Mouse (Mus musculus): ENCODE measurements around the gene Ythdf1. TPM values are rescaled to one million over a fixed set of nuclear protein-coding genes. Genes with fewer than 3 reads are reported as not detected.

The Ythdf1 gene
- polyA plus RNA-seq, 3 experiments from 2014 or later = 8.7 to 13.0 (median 10.2) TPM

DNA sequence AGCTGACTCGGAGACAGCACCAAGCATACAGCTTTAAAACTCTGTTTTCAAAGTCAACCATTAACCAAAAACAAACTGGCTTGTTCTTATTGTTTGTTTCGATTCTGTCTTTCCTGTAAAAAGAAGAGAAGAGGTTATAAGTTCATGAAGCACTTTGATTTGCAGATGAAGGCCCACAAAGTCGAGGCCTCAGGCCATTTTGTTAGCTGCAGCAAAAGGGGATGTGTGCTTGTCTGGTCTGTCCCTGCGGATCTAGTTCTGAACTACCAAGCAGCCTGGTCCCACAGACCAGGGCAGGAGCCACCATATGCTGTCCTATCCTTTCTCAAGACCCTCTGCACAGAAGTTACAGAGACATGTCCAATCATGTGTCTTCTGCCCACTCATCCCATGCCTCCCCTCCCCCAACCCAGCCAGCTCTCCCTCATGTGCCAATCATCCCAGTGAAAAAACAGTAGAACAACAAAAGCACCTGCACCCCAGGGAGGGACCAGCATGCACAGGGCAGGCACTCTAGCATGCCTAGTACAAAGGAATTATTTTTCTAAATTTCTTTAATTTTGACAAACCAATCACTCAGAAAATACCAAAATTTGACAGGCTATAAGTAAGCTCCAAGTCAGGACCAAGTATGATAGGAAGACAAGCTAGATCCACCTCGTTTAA lies 15.1 kb downstream of the Ythdf1 start:
- ATAC-seq = no peak

DNA sequence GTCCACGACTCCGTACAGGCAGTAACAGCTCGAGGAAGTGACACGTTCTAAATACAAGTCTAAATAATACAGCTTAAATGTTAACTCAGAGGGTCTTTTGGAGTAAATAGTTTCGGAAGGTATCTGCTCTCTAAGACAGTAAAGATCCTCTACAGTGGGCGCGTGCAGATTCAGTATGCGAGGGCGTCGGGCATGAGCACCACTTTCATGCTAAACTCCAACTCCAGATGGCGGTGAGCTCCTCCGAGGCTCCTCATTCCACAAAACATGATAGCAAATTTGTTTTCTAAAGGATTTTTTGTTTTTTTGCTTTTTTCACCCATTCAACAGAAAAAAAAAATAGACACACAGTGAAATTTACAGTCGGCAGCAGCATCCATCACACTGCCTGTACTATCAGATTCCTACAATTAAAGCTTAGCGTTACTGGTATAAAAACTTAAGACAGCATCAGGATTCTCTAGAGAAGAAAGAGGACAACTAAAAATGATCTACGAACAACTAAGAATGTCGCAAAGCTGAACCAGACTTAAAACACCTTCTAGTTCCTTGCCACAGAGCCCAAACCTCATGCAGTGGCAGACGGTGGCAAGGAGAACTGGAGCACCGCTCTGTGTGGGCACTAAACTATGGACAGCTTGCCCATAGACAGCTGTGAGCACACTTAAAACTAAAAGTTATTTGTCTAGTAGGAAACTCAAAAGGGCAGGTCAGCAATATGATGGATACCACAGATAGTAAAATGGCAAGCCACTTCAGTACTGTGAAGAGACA lies 16.1 kb downstream of the Ythdf1 start:
- ATAC-seq = no peak

DNA sequence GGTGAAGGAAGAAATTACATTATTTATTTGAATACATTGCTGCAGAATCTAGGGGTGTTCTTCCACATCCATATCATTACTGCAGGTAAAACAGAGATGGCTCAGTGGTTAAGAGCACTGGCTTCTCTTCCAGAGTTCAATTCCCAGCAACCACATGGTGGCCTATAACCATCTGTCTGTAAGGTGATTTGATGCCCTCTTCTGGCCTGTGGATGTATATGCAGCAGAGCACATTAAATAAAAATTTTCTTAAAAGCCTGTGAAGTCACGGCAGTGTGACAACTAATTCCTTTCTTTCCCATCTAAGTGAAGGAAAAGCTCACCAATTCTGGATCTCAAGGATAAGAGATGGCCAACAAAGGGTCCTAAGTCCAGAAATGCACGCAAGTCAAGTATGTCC lies 18.7 kb downstream of the Ythdf1 start:
- no peak for ATAC-seq

DNA sequence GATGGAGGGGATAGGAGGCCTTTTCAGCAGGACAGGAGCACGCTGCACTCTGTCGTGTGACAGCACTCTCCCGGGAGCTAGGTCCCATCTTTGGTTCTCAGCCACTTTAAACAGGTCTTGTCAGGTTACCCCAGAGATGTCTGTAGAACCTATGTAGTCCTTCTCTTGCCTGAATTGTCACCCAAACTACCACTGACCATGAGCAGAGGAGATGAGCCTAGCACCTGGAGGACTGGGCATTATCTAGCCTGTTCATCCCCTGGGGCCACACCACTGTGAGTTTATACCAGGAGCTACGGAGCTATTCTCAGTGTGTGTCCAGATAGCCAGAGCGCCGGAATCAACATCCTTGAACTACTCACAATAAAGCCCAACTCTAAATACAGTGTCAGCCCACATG lies 22.9 kb downstream of the Ythdf1 start:
- no peak for ATAC-seq

DNA sequence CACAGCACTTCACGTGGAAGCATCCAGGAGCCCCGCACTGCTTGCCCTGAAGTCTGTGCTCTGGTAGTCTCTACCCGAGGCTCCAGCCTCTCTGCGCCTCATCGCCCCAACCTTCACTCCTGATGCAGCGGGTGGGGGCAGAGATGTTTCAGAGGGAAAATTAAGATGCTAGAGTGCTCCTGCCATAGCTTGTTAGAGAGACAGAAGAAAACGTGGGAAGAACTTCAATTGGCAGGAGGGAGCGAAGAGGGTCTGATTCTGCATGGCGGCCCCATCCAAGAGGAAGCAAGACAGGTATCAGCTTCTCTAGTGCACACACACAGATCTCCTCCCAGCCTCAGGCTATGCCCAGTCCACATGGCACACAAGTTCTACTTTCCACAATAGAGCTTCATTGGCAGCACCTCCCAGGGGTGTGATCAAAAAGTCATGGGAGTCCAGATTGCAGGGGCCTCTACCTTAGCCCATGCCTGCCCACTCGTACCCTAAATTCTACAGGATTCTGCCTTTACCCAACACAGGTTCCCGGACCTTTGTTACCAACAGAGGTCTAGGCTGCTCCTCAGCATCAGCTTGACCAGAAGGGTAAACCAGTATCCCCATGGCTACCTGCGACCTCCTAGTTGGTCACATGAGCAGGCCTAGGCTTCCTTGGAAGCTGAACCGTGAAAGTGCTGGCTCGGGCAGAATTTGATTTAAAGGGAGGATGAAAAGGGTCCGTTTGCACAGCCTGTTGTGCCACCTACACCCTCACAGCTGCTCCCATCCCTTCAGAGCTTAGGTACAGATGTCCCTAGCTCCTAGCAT lies 23.7 kb downstream of the Ythdf1 start:
- no peak for ATAC-seq

DNA sequence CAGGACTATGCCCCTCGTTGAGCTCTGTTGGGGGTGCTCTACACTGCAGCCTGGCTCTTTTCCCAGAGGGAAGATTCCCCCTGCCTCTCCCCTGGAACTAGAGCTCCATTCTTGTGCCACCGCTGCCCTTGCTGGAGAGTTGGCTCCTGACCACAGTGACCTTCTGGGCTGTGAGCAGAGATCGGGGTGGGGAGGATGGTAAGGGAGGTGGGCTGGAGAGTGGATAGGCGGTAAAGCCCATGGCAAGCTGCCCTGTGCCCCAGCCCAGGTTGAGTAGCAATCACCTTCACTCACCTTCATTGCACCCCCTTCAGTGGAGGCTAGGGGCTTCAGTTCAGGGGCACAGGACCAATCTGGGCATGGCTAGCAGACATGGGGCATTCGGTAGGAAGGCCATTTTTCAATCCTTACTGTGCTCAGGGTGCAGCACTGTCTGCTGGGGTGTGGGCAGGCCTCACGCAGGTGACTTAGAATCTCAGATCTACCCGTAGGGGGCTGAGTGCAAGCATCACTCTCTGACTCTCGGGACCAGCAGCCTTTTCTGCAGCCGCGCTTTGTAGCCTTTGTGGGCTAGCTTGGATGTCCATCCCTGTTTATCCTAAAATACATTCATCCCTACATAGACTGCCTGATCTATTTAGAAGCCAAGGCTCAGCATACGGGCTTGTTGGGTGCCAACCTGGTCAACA lies 24.8 kb downstream of the Ythdf1 start:
- ATAC-seq = no peak

DNA sequence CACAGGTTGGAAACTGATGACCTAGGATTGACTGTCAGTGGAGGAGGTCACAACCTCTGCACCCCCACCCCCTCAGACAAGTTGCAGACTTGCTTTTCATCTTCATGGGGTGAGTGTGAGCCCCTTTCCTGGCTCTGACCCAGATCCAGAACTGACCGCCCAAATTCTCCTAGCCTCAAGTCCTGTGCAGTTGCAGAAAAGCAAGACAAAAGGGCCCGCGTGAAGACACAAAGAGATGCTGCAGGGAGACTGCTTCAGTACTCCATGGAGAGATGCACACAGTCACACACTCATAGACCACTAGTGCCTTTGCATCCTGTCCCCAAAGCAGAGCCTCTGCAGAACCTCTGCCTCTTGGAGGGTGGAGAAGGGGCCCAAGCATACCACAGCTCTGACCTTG lies 25.4 kb downstream of the Ythdf1 start:
- ATAC-seq = no peak

DNA sequence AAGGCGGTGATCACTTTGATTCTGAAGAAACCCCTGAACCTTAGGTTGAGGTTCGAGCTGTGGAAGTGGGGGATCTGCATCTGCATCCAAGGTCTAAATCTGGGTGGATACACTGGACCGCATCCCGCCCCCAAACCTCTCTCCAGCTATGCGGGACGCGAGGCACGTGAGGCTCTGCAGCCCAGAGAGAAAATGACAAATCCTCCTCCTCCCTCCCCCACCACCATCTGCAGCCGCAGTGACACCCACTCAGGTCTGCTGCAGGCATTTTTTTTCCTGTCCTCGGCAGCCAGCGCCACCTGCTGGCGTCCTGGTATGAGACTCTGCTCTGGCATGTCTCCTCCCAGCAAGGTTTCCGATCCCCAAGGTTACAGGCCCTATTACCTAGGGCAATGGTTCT lies 26.0 kb downstream of the Ythdf1 start:
- ATAC-seq = peak; percentile 28

DNA sequence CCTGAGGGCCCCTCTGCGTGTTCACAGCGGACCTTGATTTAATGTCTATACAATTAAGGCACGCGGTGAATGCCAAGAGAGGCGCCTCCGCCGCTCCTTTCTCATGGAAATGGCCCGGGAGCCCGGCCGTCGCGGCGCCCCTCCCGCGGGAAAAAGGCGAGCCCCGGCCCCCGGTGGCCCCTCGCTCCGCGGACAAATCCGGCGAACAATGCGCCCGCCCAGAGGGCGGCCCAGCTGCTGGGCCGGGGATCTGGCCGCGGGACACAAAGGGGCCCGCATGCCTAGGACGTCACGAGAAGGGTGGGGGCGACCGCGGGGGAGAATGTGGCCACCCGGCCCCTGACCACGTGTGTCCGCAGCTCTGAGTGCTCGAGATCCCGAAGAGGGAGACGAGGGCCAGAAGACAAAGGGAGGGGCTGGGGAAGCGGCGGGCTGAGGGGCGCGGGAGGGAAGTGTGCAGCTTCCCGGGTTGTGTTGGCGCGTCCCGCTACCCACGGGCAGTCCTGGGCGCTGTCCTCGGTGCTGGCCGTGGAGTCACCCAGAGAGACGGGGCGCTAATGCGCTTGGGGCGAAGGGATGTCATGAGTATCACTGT lies 26.6 kb downstream of the Ythdf1 start:
- no peak for ATAC-seq

DNA sequence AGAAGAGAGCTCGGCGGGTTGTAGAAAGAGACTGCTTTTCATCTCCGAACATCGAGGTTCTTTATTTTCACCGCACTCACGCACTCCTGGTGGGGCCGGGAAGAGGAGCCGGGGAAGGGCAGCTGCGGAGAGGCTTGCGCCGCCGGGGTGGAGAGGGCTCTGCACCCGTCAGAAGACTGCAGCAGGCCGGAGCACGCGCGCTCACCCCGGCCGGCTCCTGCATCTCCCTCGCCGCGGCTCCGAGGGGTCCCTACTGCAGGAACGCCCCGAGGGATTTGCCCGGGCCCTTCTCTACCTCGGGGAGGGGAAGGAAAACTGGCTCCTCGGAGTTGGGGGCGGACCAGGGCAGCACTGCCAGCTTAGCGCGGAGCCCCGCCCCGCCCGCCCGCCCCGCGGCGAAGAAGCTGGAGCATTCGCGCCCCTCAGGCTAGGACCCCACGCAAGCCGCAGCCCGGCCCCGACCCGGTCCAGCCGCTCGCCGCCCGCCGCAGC lies 27.2 kb downstream of the Ythdf1 start:
- no peak for ATAC-seq

DNA sequence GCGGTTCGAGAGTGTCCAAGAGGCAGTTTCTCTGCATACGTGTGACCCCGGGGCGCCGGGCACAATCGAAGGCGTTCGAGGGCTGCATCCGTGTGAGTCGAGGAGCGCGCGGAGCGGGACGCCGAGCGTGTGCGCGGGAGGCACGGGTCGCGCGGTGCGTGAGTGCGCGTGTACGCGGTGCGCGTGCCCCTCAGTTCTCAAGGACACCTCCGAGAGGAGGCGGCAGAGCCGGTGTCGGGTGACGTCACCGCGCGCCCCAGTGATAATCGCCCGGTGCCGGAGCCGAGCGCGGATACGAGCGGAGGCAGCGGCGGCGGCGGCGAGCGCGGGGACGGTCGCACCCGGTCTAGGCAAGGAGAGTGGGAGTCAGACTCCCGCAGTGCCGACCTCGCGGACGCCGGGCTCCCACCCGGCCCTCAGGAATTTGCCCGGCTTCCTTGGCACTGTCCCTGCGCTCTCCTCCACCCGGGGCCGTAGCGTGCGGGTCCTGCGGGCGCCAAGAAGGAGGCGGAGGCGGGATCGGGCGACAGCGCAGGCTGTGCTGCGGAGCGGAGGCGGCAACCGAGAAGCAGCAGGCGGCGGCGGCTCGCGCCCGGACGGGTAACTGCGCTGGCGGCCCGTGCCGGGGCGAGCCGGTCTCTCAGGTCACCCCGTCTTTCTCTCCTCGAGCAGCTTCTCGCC lies 27.8 kb downstream of the Ythdf1 start:
- no peak for ATAC-seq

DNA sequence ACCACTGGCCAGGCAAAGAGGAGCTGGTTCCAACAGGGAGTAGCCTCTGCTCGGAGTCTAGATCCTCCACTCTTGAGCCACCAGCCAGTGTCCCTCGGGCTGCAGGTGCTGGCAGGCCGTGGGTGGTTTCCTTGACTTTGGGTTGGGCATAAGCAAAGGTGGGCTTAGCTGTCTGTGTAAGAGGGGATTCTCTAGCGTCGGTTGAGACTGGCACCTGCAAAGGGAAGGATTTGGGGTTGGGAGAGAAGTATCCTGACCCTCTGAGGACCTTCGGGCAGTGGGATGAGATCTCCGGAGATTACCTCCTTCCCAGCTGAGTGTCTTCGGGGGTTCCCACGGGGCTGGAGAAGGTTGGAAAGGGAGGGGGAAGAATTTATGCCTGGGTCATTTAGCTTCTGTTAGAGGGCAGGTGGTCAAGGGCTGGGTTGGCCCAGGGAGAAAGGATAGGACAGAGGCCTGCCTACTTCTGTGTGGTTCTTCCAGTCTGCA lies 28.9 kb downstream of the Ythdf1 start:
- ATAC-seq = no peak

DNA sequence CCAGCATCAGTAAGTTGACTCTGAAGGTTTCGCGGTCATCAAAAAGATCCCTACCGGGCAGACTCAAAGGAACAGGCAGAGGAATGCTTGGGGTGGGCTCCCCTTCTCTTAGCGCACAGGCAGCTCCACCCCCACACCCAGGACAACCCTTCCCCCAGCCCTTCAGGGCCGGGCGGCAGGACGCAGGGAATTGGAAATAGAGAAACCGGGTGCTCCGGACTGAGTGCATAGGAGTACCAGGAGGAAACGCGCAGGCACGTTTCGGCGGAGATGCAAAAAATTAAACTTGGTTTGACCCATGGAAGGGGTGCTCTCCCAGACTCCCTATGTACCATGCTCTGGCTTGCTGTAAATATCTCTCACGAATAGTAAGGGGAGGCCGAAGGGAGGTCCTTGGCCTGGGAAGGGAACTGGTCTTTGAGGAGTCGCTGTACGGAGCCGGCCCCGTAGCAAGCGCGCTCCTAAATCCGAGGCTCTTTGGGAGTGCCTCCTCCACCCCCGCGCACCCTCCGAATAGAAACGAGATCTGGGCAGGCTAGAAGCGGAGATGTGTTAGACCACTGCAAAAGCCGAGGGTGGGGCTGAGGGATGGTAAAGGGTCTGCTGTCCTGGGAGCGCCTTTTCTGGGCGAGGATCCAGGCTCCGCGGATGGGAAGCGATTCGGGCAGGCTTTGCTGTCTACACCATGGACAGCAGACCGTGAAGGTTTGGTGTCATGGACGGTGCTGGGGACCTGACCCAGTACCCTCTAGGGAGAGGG lies 29.5 kb downstream of the Ythdf1 start:
- ATAC-seq = no peak

DNA sequence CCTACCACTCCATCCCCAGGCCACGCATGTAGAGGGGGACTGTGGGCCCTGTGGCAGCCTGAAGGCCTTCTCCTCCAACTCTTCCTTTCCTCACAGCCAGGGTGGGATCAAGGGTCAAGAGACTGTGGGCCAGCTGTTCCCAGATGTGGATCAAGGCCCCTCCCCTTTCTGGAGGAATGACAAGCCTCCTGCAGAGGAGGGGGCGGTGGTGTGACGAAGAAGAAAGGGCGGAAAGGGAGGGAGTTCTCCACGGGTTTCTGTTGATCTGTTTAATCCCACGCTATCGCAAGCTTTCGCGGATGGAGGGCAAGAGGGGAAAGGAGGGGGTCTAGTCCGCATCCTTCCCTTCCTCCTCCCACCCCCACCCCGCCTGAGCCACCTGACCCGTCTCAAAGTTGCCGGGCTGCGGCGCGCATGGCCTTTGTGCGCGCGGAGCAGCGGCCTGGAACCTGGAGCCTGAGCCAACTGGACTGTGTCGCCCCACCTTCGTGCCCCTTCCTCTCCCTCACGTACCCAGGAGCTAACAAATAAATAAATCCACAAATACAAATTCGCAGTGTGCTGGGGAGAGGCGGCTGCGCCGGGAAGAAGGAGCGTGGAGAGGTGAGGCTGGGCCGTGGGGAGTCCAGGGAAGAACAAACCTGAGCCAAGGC lies 30.2 kb downstream of the Ythdf1 start:
- no peak for ATAC-seq

DNA sequence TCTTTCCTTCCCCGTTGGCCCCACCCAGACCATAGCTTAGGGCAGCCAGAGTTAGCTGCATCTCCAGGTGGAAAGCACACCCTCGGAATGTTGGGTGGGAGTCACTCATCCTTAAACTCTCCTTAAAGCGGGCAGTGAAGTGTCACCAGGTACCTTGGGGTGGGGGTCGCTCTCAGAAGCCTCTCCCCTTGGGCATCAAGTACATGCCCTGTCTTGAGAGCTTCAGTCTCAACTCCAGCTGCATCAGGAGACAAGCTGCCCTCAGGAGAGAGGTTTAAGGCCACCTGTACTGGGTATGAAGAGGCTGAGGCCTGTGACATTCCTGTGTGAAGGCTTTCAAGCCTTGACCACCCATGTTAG lies 30.8 kb downstream of the Ythdf1 start:
- ATAC-seq = no peak

DNA sequence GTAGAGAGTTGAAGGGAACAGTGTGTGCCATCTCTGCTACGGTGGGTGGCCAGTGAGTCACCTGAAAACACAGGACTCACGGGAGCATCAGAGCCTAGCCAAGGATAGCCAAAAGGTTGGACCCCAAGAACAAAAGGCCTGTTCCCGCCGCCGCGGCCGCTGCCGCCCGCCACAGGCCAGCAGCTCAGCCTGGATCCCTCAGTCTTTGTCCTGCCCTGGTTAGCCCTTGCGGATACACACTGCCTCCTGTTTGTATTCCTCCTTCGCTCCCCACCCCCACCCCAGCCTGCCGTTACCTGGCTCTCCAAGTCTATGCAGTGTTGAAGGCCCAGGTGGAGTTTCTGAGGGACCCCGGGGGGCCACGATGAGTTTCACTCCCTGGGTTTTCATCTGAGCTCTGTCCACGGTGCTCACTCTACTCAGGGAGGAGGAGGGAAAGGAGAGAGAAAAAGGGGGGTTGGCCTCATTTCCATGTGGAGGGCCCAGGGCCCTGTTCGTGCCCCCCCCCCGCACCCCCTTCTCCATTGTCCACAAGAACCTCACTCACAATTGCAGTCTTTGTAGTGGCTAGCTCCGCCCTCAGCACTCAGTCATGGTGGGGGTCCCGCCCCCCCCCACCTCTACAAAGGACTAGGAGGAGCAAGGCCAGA lies 31.4 kb downstream of the Ythdf1 start:
- no peak for ATAC-seq

DNA sequence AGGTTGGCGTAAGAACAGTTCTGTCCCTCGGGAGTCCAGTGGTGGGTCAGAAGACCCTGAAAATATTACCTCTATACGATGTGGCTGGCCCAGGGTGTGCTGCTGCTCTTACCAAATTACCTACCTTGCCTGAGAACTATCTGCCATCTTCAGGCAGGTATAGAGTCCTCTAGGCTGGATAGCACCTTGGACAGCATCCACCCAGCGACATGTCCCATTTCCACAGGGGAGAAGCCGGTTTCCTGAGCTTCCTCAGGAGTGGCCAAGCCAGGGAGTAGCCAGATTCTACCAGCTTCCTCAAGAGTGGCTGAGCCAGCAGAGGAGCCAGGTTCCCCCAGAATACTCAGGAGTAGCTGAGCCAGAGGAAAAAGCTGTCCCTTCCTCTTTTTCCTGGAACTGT lies 35.5 kb downstream of the Ythdf1 start:
- no peak for ATAC-seq

DNA sequence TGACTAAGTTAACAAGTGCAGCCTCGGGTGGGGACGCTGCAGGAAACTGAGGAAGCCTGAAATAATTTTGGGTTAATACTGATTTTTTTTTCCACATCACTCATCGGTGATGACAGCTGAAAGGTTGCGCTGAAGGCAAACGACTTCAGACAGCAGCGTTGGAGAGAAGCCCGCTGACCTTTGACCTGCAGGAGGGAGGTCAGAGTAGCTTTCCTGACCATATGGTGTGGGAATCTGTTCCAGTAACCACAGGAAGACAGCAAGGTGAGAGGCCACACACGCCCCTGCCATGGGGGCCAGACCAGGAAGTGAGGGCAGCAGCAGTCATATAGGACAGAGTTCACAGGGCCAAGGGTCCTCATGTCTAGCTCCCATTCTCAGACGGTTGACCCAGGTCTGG lies 39.5 kb downstream of the Ythdf1 start:
- ATAC-seq = no peak

DNA sequence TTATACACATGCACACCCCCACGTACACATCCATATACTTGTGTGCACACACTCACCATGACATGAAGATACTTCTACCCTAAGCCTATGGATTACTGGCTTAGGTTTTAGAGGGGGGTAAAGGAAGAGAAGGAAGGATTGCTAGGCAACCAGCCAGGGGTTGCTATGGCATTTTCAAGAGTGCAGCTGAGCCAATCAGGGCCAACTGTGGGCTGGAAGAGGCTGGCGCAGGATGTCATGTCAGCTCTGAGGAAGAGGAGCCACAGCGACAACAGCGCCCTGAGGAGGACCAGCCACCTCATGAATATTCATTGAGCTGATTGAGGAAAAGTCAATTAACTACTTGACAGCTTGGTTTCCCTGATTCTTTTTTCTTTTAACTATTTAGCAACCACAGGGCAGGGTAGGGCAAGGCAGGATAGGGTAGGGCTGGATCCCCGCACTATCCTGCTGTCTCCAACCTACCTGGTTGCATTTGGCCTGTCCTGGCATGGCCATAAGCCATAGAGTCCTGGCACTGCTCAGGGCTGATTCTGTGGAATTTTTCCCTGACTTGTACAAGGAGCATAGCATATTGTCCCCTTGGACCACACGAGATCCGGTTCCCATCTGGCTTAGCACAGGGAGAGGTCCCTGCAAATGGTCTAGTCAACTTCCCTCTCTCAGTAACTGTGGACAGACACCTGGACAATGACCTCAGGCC lies 41.2 kb downstream of the Ythdf1 start:
- ATAC-seq = no peak

All from inflammation-experienced regulatory T-cells, adult 6 months (primary cell).